Mouse (Mus musculus) heart, postnatal 14 days (tissue): ENCODE data around the gene Ttyh3. TPM values are rescaled to one million over a fixed set of nuclear protein-coding genes. Genes with fewer than 3 reads are reported as not detected.

ENCODE experiments used
- DNase-seq, 2 experiments: peaks; one replicate each; pipeline ENCODE4 v3.0.0; 2021 to 2022
- intact Hi-C: fragments of 180-260 bp; cut with DNase I; formaldehyde crosslinking; loops from one replicate; pipeline ENCODE4 v1.15.1; 2025
- total RNA-seq, 2 experiments: library from RNA; stranded (reverse); gene quantifications; 2 replicates each; pipeline ENCODE4 v1.2.3; 2021

The Ttyh3 gene
- total RNA-seq, 2 experiments from 2014 or later: 31.6 to 31.9 TPM

GRCm38 (mm10) chr5:140589082-140589774, 59.6 kb downstream of the Ttyh3 start:
- DNase-seq: no peak
- intact Hi-C loops: no loop called here

GRCm38 (mm10) chr5:140583732-140584368, 65.0 kb downstream of the Ttyh3 start:
- intact Hi-C loops: no loop called here
- DNase-seq: no peak

GRCm38 (mm10) chr5:140582995-140583731, 65.7 kb downstream of the Ttyh3 start:
- DNase-seq: no peak
- intact Hi-C loops: no loop called here

- peak; percentile 63 to 68 for DNase-seq
- intact Hi-C loops: no loop called here
Observed at GRCm38 (mm10) chr5:140581569-140581968, 67.3 kb downstream of the Ttyh3 start.

- intact Hi-C loops: no loop called here
- DNase-seq: no peak
Observed at GRCm38 (mm10) chr5:140579771-140580170, 69.1 kb downstream of the Ttyh3 start.

- no peak for DNase-seq
- intact Hi-C loops: no loop called here
Observed at GRCm38 (mm10) chr5:140579221-140579620, 69.6 kb downstream of the Ttyh3 start.

GRCm38 (mm10) chr5:140575381-140575866, 73.4 kb downstream of the Ttyh3 start:
- intact Hi-C loops: no loop called here
- peak; percentile 53 to 57 for DNase-seq

- intact Hi-C loops: loop anchor here (5.0 kb wide), 1 partner anchor 35 kb away; the partner anchor contains the start of gene Lfng
- peak; percentile 56 to 62 for DNase-seq
Observed at GRCm38 (mm10) chr5:140572611-140573010, 76.2 kb downstream of the Ttyh3 start.

GRCm38 (mm10) chr5:140571673-140572072, 77.2 kb downstream of the Ttyh3 start:
- DNase-seq: peak; percentile 88 to 89
- intact Hi-C loops: loop anchor here (5.0 kb wide), 1 partner anchor 36 kb away; the partner anchor contains the start of gene Lfng

- no peak for DNase-seq
- intact Hi-C loops: loop anchor here (5.0 kb wide), 1 partner anchor 36 kb away; the partner anchor contains the start of gene Lfng
Observed at GRCm38 (mm10) chr5:140571201-140571600, 77.6 kb downstream of the Ttyh3 start.

Other genes with a start within 250 kb of the Ttyh3 start
- 10 to 100 TPM; 86.5 to 88.7 TPM for gene Eif3b, start 229.7 kb downstream of the Ttyh3 start, total RNA-seq
- gene Gm4869, start 203.4 kb downstream of the Ttyh3 start, total RNA-seq: not detected
- 1 to 10 TPM; 6.7 to 6.8 TPM for gene Chst12, start 143.5 kb downstream of the Ttyh3 start, total RNA-seq
- gene Grifin, start 84.0 kb downstream of the Ttyh3 start, total RNA-seq: not detected
- 10 to 100 TPM; 18.1 to 22.4 TPM for gene Lfng, start 41.7 kb downstream of the Ttyh3 start, total RNA-seq
- gene Iqce, start 53.3 kb upstream of the Ttyh3 start, total RNA-seq: 10 to 100 TPM in 1 of 2 experiments, 1 to 10 TPM in 1; 8.1 to 10.2 TPM
- 10 to 100 TPM in 1 of 2 experiments, 1 to 10 TPM in 1; 8.6 to 10.8 TPM for gene Brat1, start 56.0 kb upstream of the Ttyh3 start, total RNA-seq
- under 1 TPM; 0.46 to 0.65 TPM for gene Amz1, start 75.1 kb upstream of the Ttyh3 start, total RNA-seq
- gene Gna12, start 181.4 kb upstream of the Ttyh3 start, total RNA-seq: 10 to 100 TPM; 80.5 to 84.2 TPM